Mouse (Mus musculus): ENCODE results near the gene Zmynd10. TPM values are rescaled to one million over a fixed set of nuclear protein-coding genes. Genes with fewer than 3 reads are reported as not detected.

The Zmynd10 gene
- polyA plus RNA-seq, 1 experiment from 2014 or later: 4.3 TPM

DNA sequence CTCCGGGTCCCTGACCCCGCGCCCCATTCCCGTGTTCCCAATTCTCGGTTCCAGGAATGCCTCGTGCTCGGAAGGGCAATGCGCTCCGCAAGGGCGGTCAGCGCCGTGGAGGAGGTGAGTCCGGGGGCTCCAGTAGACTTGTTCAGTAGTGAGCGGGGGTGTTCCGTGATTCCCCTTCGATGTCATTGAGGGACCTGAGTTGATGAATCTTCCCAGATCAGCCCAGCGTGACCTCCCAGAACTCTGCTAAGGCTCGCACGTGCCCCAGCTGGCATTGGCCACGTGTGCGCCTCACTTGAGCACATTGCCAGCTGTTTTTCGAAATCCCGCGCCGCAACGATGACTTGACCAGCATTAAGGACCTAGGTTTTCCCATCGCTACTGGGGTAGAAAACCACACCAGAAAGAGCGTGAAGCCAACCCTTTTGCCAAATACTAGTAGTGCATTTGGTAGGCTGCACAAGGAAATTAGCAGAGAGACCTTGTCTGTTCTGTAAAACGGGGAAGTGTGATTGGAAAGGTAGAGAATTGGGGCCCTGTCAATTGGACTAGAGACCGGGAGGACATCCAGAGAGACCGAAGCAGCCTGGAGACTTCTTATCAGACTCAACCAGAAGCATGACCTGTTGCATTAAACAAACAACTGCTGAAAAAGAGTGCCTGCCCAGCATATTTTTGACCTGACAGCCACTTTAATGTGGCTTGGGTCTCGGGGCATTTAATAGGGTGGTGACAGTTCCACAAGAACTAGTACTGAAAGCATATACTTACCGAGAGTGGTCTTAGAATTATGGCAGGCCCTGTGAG lies 40.9 kb downstream of the Zmynd10 start:
- peak; percentile 45 for DNase-seq (ENCODE audit: low spot score)
- Histone ChIP-seq H3K4me3 (ENCODE audit: low read depth, low read length) (peak overlapping the region; percentile 68), H3K27me3 (replicated peaks; ENCODE audit: control insufficient read depth, insufficient read depth, low read length) (no peaks in the 10 kb centered on the region), H3K27ac (ENCODE audit: low read depth, low read length) (no peak overlapping the region), H3K36me3 (ENCODE audit: control insufficient read depth, insufficient read depth, low read length) (peaks cover 36% of the 10 kb centered on the region), H3K4me1 (ENCODE audit: control insufficient read depth, insufficient read depth, low read length) (peaks cover 6% of the 10 kb centered on the region), H3K9me3 (replicated peaks; ENCODE audit: control insufficient read depth, low read length) (no peaks in the 10 kb centered on the region), H3K9ac (ENCODE audit: low read length) (peak overlapping the region; percentile 69), H3K4me2 (ENCODE audit: low read length) (peak overlapping the region; percentile 89)
- WGBS: 5% methylated on average over 33 of the region's 33 CpGs
- ATAC-seq: no peak; the same call in 1 of the 2 replicates

DNA sequence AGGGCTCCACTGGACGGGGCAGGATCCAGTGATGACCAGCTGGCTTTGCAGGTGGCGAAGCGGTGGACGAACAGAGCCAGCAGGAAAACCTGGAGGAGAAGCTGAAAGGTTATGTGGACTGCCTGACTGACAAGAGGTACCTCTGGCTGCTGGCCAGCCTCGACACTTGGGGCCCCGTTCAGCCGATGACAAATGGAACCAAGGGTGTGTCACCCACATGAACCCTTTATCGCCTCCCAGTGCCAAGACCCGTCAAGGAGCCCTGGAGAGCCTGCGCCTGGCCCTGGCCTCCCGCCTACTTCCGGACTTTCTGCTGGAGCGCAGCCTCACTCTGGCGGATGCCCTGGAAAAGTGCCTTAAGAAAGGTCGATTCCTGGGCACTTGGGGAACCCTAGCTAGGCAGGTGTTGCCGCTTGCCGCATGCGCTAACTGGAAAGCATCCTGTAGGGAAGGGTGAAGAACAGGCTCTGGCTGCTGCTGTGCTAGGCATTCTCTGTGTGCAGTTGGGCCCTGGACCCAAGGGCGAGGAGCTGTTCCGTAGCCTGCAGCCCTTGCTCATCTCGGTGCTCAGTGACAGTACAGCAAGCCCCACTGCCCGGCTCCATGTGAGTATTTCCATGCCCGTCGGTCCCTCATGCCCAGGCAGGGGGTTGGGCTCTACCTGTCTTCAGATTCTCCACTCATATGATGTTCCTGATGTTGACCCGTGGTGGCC lies 43.1 kb downstream of the Zmynd10 start:
- 92% methylated on average over 25 of the region's 25 CpGs for WGBS
- no peak overlapping the region for H3K4me2 ChIP-seq (ENCODE audit: low read length)
- H3K4me3 ChIP-seq (ENCODE audit: low read depth, low read length): no peak overlapping the region
- ATAC-seq (no peak), DNase-seq (ENCODE audit: low spot score) (no peak)
- H3K27me3 ChIP-seq (replicated peaks; ENCODE audit: control insufficient read depth, insufficient read depth, low read length): no peaks in the 10 kb centered on the region
- no peak overlapping the region for H3K27ac ChIP-seq (ENCODE audit: low read depth, low read length)
- no peak overlapping the region for H3K9ac ChIP-seq (ENCODE audit: low read length)
- H3K36me3 ChIP-seq (ENCODE audit: control insufficient read depth, insufficient read depth, low read length): peaks cover 45% of the 10 kb centered on the region
- H3K9me3 ChIP-seq (replicated peaks; ENCODE audit: control insufficient read depth, low read length): no peaks in the 10 kb centered on the region
- H3K4me1 ChIP-seq (ENCODE audit: control insufficient read depth, insufficient read depth, low read length): peaks cover 6% of the 10 kb centered on the region

DNA sequence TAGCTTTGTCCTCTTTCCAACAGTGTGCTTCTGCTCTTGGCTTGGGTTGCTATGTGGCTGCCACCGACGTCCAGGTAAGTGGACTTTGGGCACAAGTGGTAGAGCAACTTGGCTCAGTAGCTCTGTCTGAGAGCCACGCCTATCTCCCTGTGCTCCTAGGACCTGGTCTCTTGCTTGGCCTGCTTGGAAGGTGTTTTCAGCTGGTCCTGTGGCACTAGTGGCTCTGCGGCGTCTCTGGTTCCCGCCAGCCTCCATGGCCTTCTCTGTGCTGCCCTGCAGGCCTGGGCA lies 43.6 kb downstream of the Zmynd10 start:
- Histone ChIP-seq H3K4me2 (ENCODE audit: low read length) (no peak overlapping the region), H3K36me3 (ENCODE audit: control insufficient read depth, insufficient read depth, low read length) (peaks cover 45% of the 10 kb centered on the region), H3K27me3 (replicated peaks; ENCODE audit: control insufficient read depth, insufficient read depth, low read length) (no peaks in the 10 kb centered on the region), H3K4me1 (ENCODE audit: control insufficient read depth, insufficient read depth, low read length) (peaks cover 6% of the 10 kb centered on the region), H3K4me3 (ENCODE audit: low read depth, low read length) (no peak overlapping the region), H3K27ac (ENCODE audit: low read depth, low read length) (no peak overlapping the region), H3K9ac (ENCODE audit: low read length) (no peak overlapping the region), H3K9me3 (replicated peaks; ENCODE audit: control insufficient read depth, low read length) (no peaks in the 10 kb centered on the region)
- 90% methylated on average over 6 of the region's 6 CpGs for WGBS
- ATAC-seq: no peak
- DNase-seq (ENCODE audit: low spot score): no peak

DNA sequence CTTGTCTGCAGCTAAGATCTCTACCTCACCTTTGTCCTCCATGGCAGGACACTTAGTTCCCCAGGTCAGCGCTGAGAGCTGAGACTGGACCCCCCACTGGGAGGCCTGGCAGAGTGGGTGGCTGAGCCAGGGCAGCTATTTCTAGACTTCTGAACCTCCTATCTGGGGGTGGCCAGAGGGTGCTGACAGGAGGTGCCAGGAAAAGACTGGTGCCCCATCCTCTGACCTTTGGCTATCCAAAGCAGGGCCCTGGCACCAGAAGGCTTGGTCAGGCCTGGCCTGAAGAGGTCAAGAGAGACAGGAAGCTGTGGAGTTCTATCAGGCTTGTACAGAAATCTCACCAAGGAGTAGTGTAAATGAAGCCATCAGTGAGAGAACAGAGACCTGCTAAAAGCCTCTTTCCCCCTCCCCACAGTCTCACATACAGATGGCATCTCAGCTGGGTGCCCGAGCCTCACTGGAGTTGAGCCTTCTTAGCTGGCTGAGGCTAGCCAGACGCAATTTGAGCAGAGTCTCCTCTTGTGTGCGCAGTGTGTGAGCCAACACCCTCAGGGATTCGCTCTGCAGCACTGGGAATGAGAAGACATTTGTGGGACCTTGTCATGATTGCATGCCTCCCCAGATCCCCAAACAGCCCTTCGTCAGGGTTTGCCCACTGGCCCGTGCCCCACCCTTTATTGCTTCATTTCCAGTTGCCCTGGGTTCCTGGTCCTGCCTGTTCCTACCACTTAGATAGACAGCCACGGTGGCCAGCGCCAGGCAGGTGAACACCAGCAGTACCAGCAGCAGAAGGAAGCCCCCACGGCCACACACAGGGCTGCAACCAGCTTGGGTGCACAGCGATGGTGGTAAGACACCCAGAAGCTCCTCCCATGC lies 46.2 kb downstream of the Zmynd10 start:
- Histone ChIP-seq H3K36me3 (ENCODE audit: control insufficient read depth, insufficient read depth, low read length) (peaks cover 45% of the 10 kb centered on the region), H3K4me3 (ENCODE audit: low read depth, low read length) (no peak overlapping the region), H3K4me1 (ENCODE audit: control insufficient read depth, insufficient read depth, low read length) (peaks cover 3% of the 10 kb centered on the region), H3K4me2 (ENCODE audit: low read length) (no peak overlapping the region), H3K9ac (ENCODE audit: low read length) (no peak overlapping the region), H3K9me3 (replicated peaks; ENCODE audit: control insufficient read depth, low read length) (no peaks in the 10 kb centered on the region), H3K27ac (ENCODE audit: low read depth, low read length) (0 out of 2 replicates have a peak overlapping the region, but pooled peaks have one; percentile 30), H3K27me3 (replicated peaks; ENCODE audit: control insufficient read depth, insufficient read depth, low read length) (no peaks in the 10 kb centered on the region)
- DNase-seq (ENCODE audit: low spot score) (peak; percentile 25), ATAC-seq (no peak)
- 82% methylated on average over 11 of the region's 11 CpGs for WGBS

DNA sequence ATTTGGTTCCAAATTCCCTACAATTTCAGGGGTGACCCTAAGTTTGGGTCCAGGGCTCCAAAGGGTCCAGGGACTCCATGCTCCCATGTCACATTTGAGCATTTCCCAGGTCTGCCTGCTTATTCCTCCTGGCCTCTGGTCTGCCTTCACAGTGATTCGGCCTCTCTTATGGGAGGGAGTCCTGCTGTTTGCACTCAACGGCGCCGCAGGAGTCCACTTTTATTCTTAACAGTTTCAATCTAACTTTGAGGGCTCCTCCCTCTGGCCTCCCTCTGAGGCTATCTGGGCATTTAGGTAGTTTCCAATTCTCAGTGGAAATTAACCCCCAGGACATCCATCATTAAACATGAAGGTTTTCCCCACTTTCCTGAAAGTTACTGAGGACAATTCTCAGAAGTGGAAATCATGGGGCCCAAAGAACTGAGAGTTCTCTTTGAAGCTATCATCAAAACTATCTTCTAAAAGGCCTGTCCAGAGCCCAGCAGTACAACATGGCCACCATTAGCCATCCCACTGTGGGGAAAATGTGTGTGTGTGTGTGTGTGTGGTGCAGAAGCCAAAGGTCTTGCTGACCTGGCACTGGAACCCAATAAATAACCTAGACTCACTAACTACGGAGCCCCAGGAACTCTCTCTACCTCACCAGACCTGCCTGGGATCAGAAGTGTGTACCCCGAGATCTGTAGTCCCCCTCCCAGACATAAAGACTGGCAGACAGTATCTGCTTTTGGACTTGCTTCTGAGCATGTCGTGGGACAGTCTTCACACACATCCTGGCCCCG lies 47.4 kb downstream of the Zmynd10 start:
- Histone ChIP-seq H3K4me3 (ENCODE audit: low read depth, low read length) (no peak overlapping the region), H3K27ac (ENCODE audit: low read depth, low read length) (no peak overlapping the region), H3K27me3 (replicated peaks; ENCODE audit: control insufficient read depth, insufficient read depth, low read length) (no peaks in the 10 kb centered on the region), H3K9ac (ENCODE audit: low read length) (no peak overlapping the region), H3K36me3 (ENCODE audit: control insufficient read depth, insufficient read depth, low read length) (peaks cover 45% of the 10 kb centered on the region), H3K4me2 (ENCODE audit: low read length) (no peak overlapping the region), H3K9me3 (replicated peaks; ENCODE audit: control insufficient read depth, low read length) (no peaks in the 10 kb centered on the region), H3K4me1 (ENCODE audit: control insufficient read depth, insufficient read depth, low read length) (no peaks in the 10 kb centered on the region)
- WGBS: 70% methylated on average over 8 of the region's 8 CpGs
- ATAC-seq (no peak), DNase-seq (ENCODE audit: low spot score) (no peak)

DNA sequence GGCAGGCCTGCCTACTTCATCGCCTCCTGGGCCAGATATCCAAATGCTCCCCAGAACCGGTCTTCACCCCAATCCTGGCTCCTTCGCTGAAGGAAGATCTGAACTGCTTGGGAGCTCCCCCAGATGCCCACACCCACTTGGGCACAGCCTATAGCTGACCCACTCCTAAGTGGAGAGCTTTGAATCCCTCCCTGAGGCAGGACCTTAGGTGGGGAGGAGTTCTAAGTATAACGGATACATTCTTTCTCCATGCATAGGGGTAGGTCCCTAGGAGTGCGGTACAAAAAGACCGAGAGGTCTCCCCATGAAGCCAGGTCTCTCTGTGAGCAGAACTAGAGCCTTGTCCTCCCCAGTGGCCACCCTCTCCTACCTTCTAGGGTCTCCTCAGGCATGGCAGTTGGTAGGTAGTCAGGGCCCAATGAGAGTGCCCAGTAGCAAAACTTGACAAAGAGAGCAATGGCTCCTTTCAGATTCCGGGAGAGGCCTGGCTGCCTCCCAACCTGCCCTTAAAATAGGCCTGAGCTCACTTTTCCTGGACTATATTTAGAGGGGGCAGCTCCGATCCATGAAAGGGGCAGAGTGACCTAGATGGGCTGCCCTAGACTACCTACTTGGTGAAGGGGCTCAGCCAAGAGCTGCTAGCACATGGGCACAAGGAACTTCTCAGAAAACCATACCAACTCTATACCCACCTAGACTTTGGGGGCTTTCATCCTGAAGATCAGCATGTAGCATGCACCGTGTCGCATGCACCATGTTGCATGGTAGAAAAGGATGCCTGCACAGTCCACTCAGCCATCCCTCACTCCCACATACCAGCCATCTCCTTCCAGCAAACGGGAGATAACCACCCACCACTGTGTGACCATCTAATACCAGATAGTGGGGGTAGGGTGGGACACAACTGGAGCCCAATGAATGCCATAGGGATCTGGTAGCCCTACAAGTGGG lies 49.8 kb downstream of the Zmynd10 start:
- DNase-seq (ENCODE audit: low spot score) (no peak), ATAC-seq (no peak)
- Histone ChIP-seq H3K4me2 (ENCODE audit: low read length) (no peak overlapping the region), H3K9ac (ENCODE audit: low read length) (no peak overlapping the region), H3K9me3 (replicated peaks; ENCODE audit: control insufficient read depth, low read length) (no peaks in the 10 kb centered on the region), H3K4me1 (ENCODE audit: control insufficient read depth, insufficient read depth, low read length) (no peaks in the 10 kb centered on the region), H3K36me3 (ENCODE audit: control insufficient read depth, insufficient read depth, low read length) (peaks cover 25% of the 10 kb centered on the region), H3K27ac (ENCODE audit: low read depth, low read length) (no peak overlapping the region), H3K4me3 (ENCODE audit: low read depth, low read length) (no peak overlapping the region), H3K27me3 (replicated peaks; ENCODE audit: control insufficient read depth, insufficient read depth, low read length) (no peaks in the 10 kb centered on the region)
- WGBS: 89% methylated on average over 11 of the region's 11 CpGs

DNA sequence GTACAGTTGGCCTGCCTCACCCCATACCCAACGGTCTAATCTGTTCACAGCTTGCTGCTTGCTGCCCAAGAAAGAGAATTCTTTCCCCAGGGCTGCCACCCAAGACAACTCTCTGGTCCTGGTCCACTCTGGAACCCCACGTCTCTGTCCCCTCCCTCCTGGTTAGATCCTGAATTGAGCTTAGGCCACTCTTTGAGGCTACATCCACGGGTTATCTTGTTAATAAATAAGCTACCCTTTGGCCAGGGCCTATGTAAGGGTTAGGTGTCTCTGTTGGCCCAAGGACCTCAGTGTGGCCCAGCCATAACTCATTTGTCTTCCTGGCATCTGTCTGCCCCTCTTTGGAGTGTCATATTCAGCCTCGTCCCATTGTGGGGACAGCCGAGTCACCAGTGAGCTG lies 51.3 kb downstream of the Zmynd10 start:
- DNase-seq (ENCODE audit: low spot score): no peak

More for the DNA sequence above, 51.3 kb downstream of the Zmynd10 start:
- H3K4me3 ChIP-seq (ENCODE audit: low read depth, low read length): no peak overlapping the region
- H3K9me3 ChIP-seq (replicated peaks; ENCODE audit: control insufficient read depth, low read length): no peaks in the 10 kb centered on the region
- WGBS: 88% methylated on average over 5 of the region's 5 CpGs
- H3K9ac ChIP-seq (ENCODE audit: low read length): no peak overlapping the region
- no peaks in the 10 kb centered on the region for H3K4me1 ChIP-seq (ENCODE audit: control insufficient read depth, insufficient read depth, low read length)
- no peak overlapping the region for H3K4me2 ChIP-seq (ENCODE audit: low read length)
- H3K27me3 ChIP-seq (replicated peaks; ENCODE audit: control insufficient read depth, insufficient read depth, low read length): no peaks in the 10 kb centered on the region
- ATAC-seq: no peak
- no peak overlapping the region for H3K27ac ChIP-seq (ENCODE audit: low read depth, low read length)
- H3K36me3 ChIP-seq (ENCODE audit: control insufficient read depth, insufficient read depth, low read length): peaks cover 13% of the 10 kb centered on the region; the same call in 1 of the 2 replicates

All from forebrain, embryonic 14.5 days (tissue).